Mouse (Mus musculus): Measurements from ENCODE around the gene Tbcd. TPM values are rescaled to one million over a fixed set of nuclear protein-coding genes. Genes with fewer than 3 reads are reported as not detected.
A peak's percentile ranks its signal among the peaks of the same experiment; 100 is the strongest.

Gene Tbcd
- polyA plus RNA-seq, 1 experiment: 111 TPM

GRCm38 (mm10) chr11:121627521-121627920 is 175.8 kb downstream of the Tbcd start:
- Histone ChIP-seq H3K4me3 (no peak overlapping the region), H3K36me3 (ENCODE audit: control insufficient read depth, insufficient read depth) (peaks cover 11% of the 10 kb centered on the region), H3ac (ENCODE audit: control insufficient read depth, insufficient read length) (no peak overlapping the region), H3K4me2 (ENCODE audit: low read depth) (no peak overlapping the region), H3K27me3 (ENCODE audit: control insufficient read depth, insufficient read depth, insufficient read length) (no peaks in the 10 kb centered on the region), H3K79me2 (ENCODE audit: control insufficient read depth, insufficient read depth) (no peaks in the 10 kb centered on the region)
- peak in 2 of 3 experiments; percentile 39 to 65 for TF ChIP-seq MYOG (IDR thresholded peaks at IDR 0.05; ENCODE audit: control insufficient read depth in 1 of 3, insufficient read depth in 1 of 3, insufficient read length in 2 of 3, low read depth in 2 of 3)
- TF ChIP-seq SRF (IDR thresholded peaks at IDR 0.05; ENCODE audit: control insufficient read depth, insufficient read length, low read depth): no peak
- TF ChIP-seq MYOD1 (IDR thresholded peaks at IDR 0.05; ENCODE audit: control insufficient read depth in 1 of 3, insufficient read length in 2 of 3, low read depth in 2 of 3): peak in 2 of 3 experiments; percentile 38 to 72
- TF ChIP-seq USF1 (IDR thresholded peaks at IDR 0.05; ENCODE audit: low read depth): no peak
- no peak for TF ChIP-seq TCF12 (IDR thresholded peaks at IDR 0.05; ENCODE audit: insufficient read depth, poor library complexity, severe bottlenecking)

- TF ChIP-seq CEBPB (IDR thresholded peaks at IDR 0.05; ENCODE audit: insufficient read depth, poor library complexity, severe bottlenecking): no peak
- no peak for TF ChIP-seq POLR2A (IDR thresholded peaks at IDR 0.05; ENCODE audit: insufficient read length, low read depth)
- no peak for TF ChIP-seq USF1 (IDR thresholded peaks at IDR 0.05; ENCODE audit: low read depth)
- no peak for TF ChIP-seq MAX (IDR thresholded peaks at IDR 0.05; ENCODE audit: low read depth)
- Histone ChIP-seq H3K36me3 (ENCODE audit: control insufficient read depth, insufficient read depth) (peaks cover 14% of the 10 kb centered on the region), H3K4me2 (ENCODE audit: low read depth) (no peak overlapping the region), H3ac (ENCODE audit: control insufficient read depth, insufficient read length) (no peak overlapping the region), H3K4me3 (no peak overlapping the region), H3K27me3 (ENCODE audit: control insufficient read depth, insufficient read depth, insufficient read length) (no peaks in the 10 kb centered on the region), H3K79me2 (ENCODE audit: control insufficient read depth, insufficient read depth) (no peaks in the 10 kb centered on the region)
These were observed 177.8 kb downstream of the Tbcd start for GRCm38 (mm10) chr11:121629529-121629928.

- peaks cover 14% of the 10 kb centered on the region for H3K36me3 ChIP-seq (ENCODE audit: control insufficient read depth, insufficient read depth)
- H3K4me2 ChIP-seq (ENCODE audit: low read depth): no peak overlapping the region
- no peaks in the 10 kb centered on the region for H3K27me3 ChIP-seq (ENCODE audit: control insufficient read depth, insufficient read depth, insufficient read length)
- no peaks in the 10 kb centered on the region for H3K79me2 ChIP-seq (ENCODE audit: control insufficient read depth, insufficient read depth)
- H3K4me3 ChIP-seq: no peak overlapping the region
- no peak overlapping the region for H3ac ChIP-seq (ENCODE audit: control insufficient read depth, insufficient read length)
- TF ChIP-seq POLR2A (IDR thresholded peaks at IDR 0.05; ENCODE audit: insufficient read length, low read depth) (no peak), POLR2AphosphoS2 (IDR thresholded peaks at IDR 0.05; ENCODE audit: insufficient read length, low read depth) (no peak), TCF12 (IDR thresholded peaks at IDR 0.05; ENCODE audit: insufficient read depth, poor library complexity, severe bottlenecking) (no peak), E2F4 (IDR thresholded peaks at IDR 0.05; ENCODE audit: insufficient read depth) (no peak), MYOG (IDR thresholded peaks at IDR 0.05; ENCODE audit: control insufficient read depth in 1 of 3, insufficient read depth in 1 of 3, insufficient read length in 2 of 3, low read depth in 2 of 3) (no peak), SRF (IDR thresholded peaks at IDR 0.05; ENCODE audit: control insufficient read depth, insufficient read length, low read depth) (no peak), CEBPB (IDR thresholded peaks at IDR 0.05; ENCODE audit: insufficient read depth, poor library complexity, severe bottlenecking) (no peak), TCF3 (IDR thresholded peaks at IDR 0.05; ENCODE audit: insufficient read length, low read depth) (no peak), MYOD1 (IDR thresholded peaks at IDR 0.05; ENCODE audit: control insufficient read depth in 1 of 3, insufficient read length in 2 of 3, low read depth in 2 of 3) (no peak), REST (IDR thresholded peaks at IDR 0.05; ENCODE audit: insufficient read depth, insufficient read length) (no peak), USF1 (IDR thresholded peaks at IDR 0.05; ENCODE audit: low read depth) (no peak), MAX (IDR thresholded peaks at IDR 0.05; ENCODE audit: low read depth) (no peak)
These were observed 178.7 kb downstream of the Tbcd start for GRCm38 (mm10) chr11:121630406-121630805.

DNA sequence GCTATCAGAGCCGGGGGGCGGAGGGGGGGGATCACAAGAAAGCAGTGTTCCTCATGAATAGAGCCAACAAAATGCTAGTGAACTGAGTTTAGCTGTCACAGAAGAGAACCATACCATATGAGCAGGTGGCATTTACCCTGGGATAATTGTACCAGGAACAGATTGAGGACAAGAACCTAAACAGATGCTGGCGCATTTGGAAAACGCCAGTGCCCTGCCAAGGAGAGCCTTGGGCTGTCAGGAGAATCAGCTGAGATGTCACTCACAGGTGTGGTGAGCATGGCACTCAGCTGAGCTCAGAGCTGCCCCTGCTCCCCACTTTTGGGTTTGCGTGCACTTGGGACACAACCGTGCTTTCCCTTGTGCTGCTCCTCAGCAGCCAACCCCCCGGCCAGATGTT is 179.7 kb downstream of the Tbcd start:
- H3ac ChIP-seq (ENCODE audit: control insufficient read depth, insufficient read length): no peak overlapping the region
- no peak overlapping the region for H3K4me3 ChIP-seq
- H3K27me3 ChIP-seq (ENCODE audit: control insufficient read depth, insufficient read depth, insufficient read length): no peaks in the 10 kb centered on the region
- no peaks in the 10 kb centered on the region for H3K79me2 ChIP-seq (ENCODE audit: control insufficient read depth, insufficient read depth)
- TF ChIP-seq TCF12 (IDR thresholded peaks at IDR 0.05; ENCODE audit: insufficient read depth, poor library complexity, severe bottlenecking) (no peak), POLR2A (IDR thresholded peaks at IDR 0.05; ENCODE audit: insufficient read length, low read depth) (no peak), CEBPB (IDR thresholded peaks at IDR 0.05; ENCODE audit: insufficient read depth, poor library complexity, severe bottlenecking) (no peak), MYOG (IDR thresholded peaks at IDR 0.05; ENCODE audit: control insufficient read depth in 1 of 3, insufficient read depth in 1 of 3, insufficient read length in 2 of 3, low read depth in 2 of 3) (no peak), TCF3 (IDR thresholded peaks at IDR 0.05; ENCODE audit: insufficient read length, low read depth) (no peak), USF1 (IDR thresholded peaks at IDR 0.05; ENCODE audit: low read depth) (no peak), POLR2AphosphoS2 (IDR thresholded peaks at IDR 0.05; ENCODE audit: insufficient read length, low read depth) (no peak), REST (IDR thresholded peaks at IDR 0.05; ENCODE audit: insufficient read depth, insufficient read length) (no peak), MYOD1 (IDR thresholded peaks at IDR 0.05; ENCODE audit: control insufficient read depth in 1 of 3, insufficient read length in 2 of 3, low read depth in 2 of 3) (no peak), MAX (IDR thresholded peaks at IDR 0.05; ENCODE audit: low read depth) (no peak), SRF (IDR thresholded peaks at IDR 0.05; ENCODE audit: control insufficient read depth, insufficient read length, low read depth) (no peak), E2F4 (IDR thresholded peaks at IDR 0.05; ENCODE audit: insufficient read depth) (no peak)
- H3K36me3 ChIP-seq (ENCODE audit: control insufficient read depth, insufficient read depth): peaks cover 11% of the 10 kb centered on the region
- no peak overlapping the region for H3K4me2 ChIP-seq (ENCODE audit: low read depth)

- Histone ChIP-seq H3K4me3 (no peak overlapping the region), H3K36me3 (ENCODE audit: control insufficient read depth, insufficient read depth) (peaks cover 32% of the 10 kb centered on the region), H3K27me3 (ENCODE audit: control insufficient read depth, insufficient read depth, insufficient read length) (no peaks in the 10 kb centered on the region), H3ac (ENCODE audit: control insufficient read depth, insufficient read length) (no peak overlapping the region), H3K4me2 (ENCODE audit: low read depth) (no peak overlapping the region), H3K79me2 (ENCODE audit: control insufficient read depth, insufficient read depth) (no peaks in the 10 kb centered on the region)
- TF ChIP-seq POLR2A (IDR thresholded peaks at IDR 0.05; ENCODE audit: insufficient read length, low read depth) (no peak), USF1 (IDR thresholded peaks at IDR 0.05; ENCODE audit: low read depth) (no peak)
These were observed 184.9 kb downstream of the Tbcd start for GRCm38 (mm10) chr11:121636646-121637045.
